Mouse (Mus musculus): ENCODE measurements around the gene E2f2. TPM values are rescaled to one million over a fixed set of nuclear protein-coding genes. Genes with fewer than 3 reads are reported as not detected.
A peak's percentile ranks its signal among the peaks of the same experiment; 100 is the strongest.

Gene E2f2
- total and polyA plus RNA-seq, 3 experiments = 14.1 to 70.3 (median 45.9) TPM

GRCm38 (mm10) chr4:136198846-136199245, 26.7 kb downstream of the E2f2 start:
- no peak for TF ChIP-seq GATA2 (IDR thresholded peaks at IDR 0.05; ENCODE audit: borderline replicate concordance, low read depth, low read length)
- TF ChIP-seq CTCF (IDR thresholded peaks at IDR 0.05; ENCODE audit: low read depth, low read length) = no peak
- ATAC-seq (ENCODE audit: extremely low read depth, insufficient number of reproducible peaks, low FRiP score, poor library complexity, severe bottlenecking) (no peak), DNase-seq (ENCODE audit: low spot score) (no peak)
- peaks cover 5% of the 10 kb centered on the region for H3K4me1 ChIP-seq (ENCODE audit: insufficient read depth, low read depth, low read length)
- peaks cover 26% of the 10 kb centered on the region for H3K36me3 ChIP-seq (replicated peaks)
- no peaks in the 10 kb centered on the region for H3K9me3 ChIP-seq (replicated peaks)
- no peak overlapping the region for H3K4me3 ChIP-seq (ENCODE audit: low read depth, low read length)
- peaks cover 9% of the 10 kb centered on the region for H3K27me3 ChIP-seq (ENCODE audit: insufficient read depth, low read length)

GRCm38 (mm10) chr4:136199562-136200292, 27.5 kb downstream of the E2f2 start:
- ATAC-seq (ENCODE audit: extremely low read depth, insufficient number of reproducible peaks, low FRiP score, poor library complexity, severe bottlenecking) (no peak), DNase-seq (ENCODE audit: low spot score) (peak; percentile 56)
- Histone ChIP-seq H3K9me3 (replicated peaks) (no peaks in the 10 kb centered on the region), H3K4me1 (ENCODE audit: insufficient read depth, low read depth, low read length) (peaks cover 9% of the 10 kb centered on the region), H3K36me3 (replicated peaks) (peaks cover 17% of the 10 kb centered on the region), H3K4me3 (ENCODE audit: low read depth, low read length) (no peak overlapping the region), H3K27me3 (ENCODE audit: insufficient read depth, low read length) (peaks cover 13% of the 10 kb centered on the region)
- TF ChIP-seq POLR2AphosphoS5 (IDR thresholded peaks at IDR 0.05; ENCODE audit: insufficient replicate concordance, low read depth, low read length) (no peak), TAL1 (conservative IDR thresholded peaks at IDR 0.05; ENCODE audit: low read depth, low read length) (no peak), GATA1 (IDR thresholded peaks at IDR 0.05; ENCODE audit: borderline replicate concordance, low read length) (no peak), GATA2 (IDR thresholded peaks at IDR 0.05; ENCODE audit: borderline replicate concordance, low read depth, low read length) (no peak), CTCF (IDR thresholded peaks at IDR 0.05; ENCODE audit: low read depth, low read length) (peak; percentile 84; the same call in 1 of the 2 replicates)

GRCm38 (mm10) chr4:136202509-136202908, 30.3 kb downstream of the E2f2 start:
- H3K36me3 ChIP-seq (replicated peaks) = no peaks in the 10 kb centered on the region
- H3K4me3 ChIP-seq (ENCODE audit: low read depth, low read length) = no peak overlapping the region
- ATAC-seq (ENCODE audit: extremely low read depth, insufficient number of reproducible peaks, low FRiP score, poor library complexity, severe bottlenecking) = no peak
- H3K4me1 ChIP-seq (ENCODE audit: insufficient read depth, low read depth, low read length) = peaks cover 31% of the 10 kb centered on the region
- peaks cover 26% of the 10 kb centered on the region for H3K27me3 ChIP-seq (ENCODE audit: insufficient read depth, low read length)
- peak; percentile 30 for DNase-seq (ENCODE audit: low spot score)
- TF ChIP-seq CTCF (IDR thresholded peaks at IDR 0.05; ENCODE audit: low read depth, low read length) = peak; percentile 79
- no peak for TF ChIP-seq GATA1 (IDR thresholded peaks at IDR 0.05; ENCODE audit: borderline replicate concordance, low read length)
- no peaks in the 10 kb centered on the region for H3K9me3 ChIP-seq (replicated peaks)

- no peak for TF ChIP-seq CTCF (IDR thresholded peaks at IDR 0.05; ENCODE audit: low read depth, low read length)
- TF ChIP-seq GATA1 (IDR thresholded peaks at IDR 0.05; ENCODE audit: borderline replicate concordance, low read length) = no peak
- no peak for TF ChIP-seq POLR2AphosphoS5 (IDR thresholded peaks at IDR 0.05; ENCODE audit: insufficient replicate concordance, low read depth, low read length)
- TF ChIP-seq TAL1 (conservative IDR thresholded peaks at IDR 0.05; ENCODE audit: low read depth, low read length) = no peak
- no peak for TF ChIP-seq GATA2 (IDR thresholded peaks at IDR 0.05; ENCODE audit: borderline replicate concordance, low read depth, low read length)
- no peaks in the 10 kb centered on the region for H3K36me3 ChIP-seq (replicated peaks)
- H3K9me3 ChIP-seq (replicated peaks) = no peaks in the 10 kb centered on the region
- ATAC-seq (ENCODE audit: extremely low read depth, insufficient number of reproducible peaks, low FRiP score, poor library complexity, severe bottlenecking) (no peak), DNase-seq (ENCODE audit: low spot score) (no peak)
- no peak overlapping the region for H3K4me3 ChIP-seq (ENCODE audit: low read depth, low read length)
- peaks cover 36% of the 10 kb centered on the region for H3K4me1 ChIP-seq (ENCODE audit: insufficient read depth, low read depth, low read length)
- H3K27me3 ChIP-seq (ENCODE audit: insufficient read depth, low read length) = peaks cover 46% of the 10 kb centered on the region
Measured at GRCm38 (mm10) chr4:136204775-136205174, 32.6 kb downstream of the E2f2 start.

- ATAC-seq (ENCODE audit: extremely low read depth, insufficient number of reproducible peaks, low FRiP score, poor library complexity, severe bottlenecking) = peak; percentile 87
- TF ChIP-seq GATA1 (IDR thresholded peaks at IDR 0.05; ENCODE audit: borderline replicate concordance, low read length) (no peak), TAL1 (conservative IDR thresholded peaks at IDR 0.05; ENCODE audit: low read depth, low read length) (no peak), GATA2 (IDR thresholded peaks at IDR 0.05; ENCODE audit: borderline replicate concordance, low read depth, low read length) (no peak), CTCF (IDR thresholded peaks at IDR 0.05; ENCODE audit: low read depth, low read length) (no peak), POLR2AphosphoS5 (IDR thresholded peaks at IDR 0.05; ENCODE audit: insufficient replicate concordance, low read depth, low read length) (no peak)
- peak; percentile 86 for DNase-seq (ENCODE audit: low spot score)
- no peaks in the 10 kb centered on the region for H3K36me3 ChIP-seq (replicated peaks)
- peak within 1 kb of the TSS; percentile 73 for H3K4me3 ChIP-seq (ENCODE audit: low read depth, low read length)
- H3K9me3 ChIP-seq (replicated peaks) = no peaks in the 10 kb centered on the region
- H3K27me3 ChIP-seq (ENCODE audit: insufficient read depth, low read length) = peaks cover 54% of the 10 kb centered on the region
- H3K4me1 ChIP-seq (ENCODE audit: insufficient read depth, low read depth, low read length) = peaks cover 33% of the 10 kb centered on the region
Measured at GRCm38 (mm10) chr4:136206033-136206893, 34.1 kb downstream of the E2f2 start, which contains the start of gene Asap3. Asap3 (plus strand) TSS chr4:136206365.

GRCm38 (mm10) chr4:136206943-136207342, 34.7 kb downstream of the E2f2 start:
- no peak for DNase-seq (ENCODE audit: low spot score)
- Histone ChIP-seq H3K27me3 (ENCODE audit: insufficient read depth, low read length) (peaks cover 57% of the 10 kb centered on the region), H3K36me3 (replicated peaks) (no peaks in the 10 kb centered on the region), H3K4me1 (ENCODE audit: insufficient read depth, low read depth, low read length) (peaks cover 33% of the 10 kb centered on the region), H3K9me3 (replicated peaks) (no peaks in the 10 kb centered on the region), H3K4me3 (ENCODE audit: low read depth, low read length) (peak overlapping the region; percentile 73; the same call in 1 of the 2 replicates)
- ATAC-seq (ENCODE audit: extremely low read depth, insufficient number of reproducible peaks, low FRiP score, poor library complexity, severe bottlenecking) = no peak
- TF ChIP-seq GATA1 (IDR thresholded peaks at IDR 0.05; ENCODE audit: borderline replicate concordance, low read length) = no peak
- TF ChIP-seq CTCF (IDR thresholded peaks at IDR 0.05; ENCODE audit: low read depth, low read length) = no peak
- no peak for TF ChIP-seq TAL1 (conservative IDR thresholded peaks at IDR 0.05; ENCODE audit: low read depth, low read length)
- TF ChIP-seq GATA2 (IDR thresholded peaks at IDR 0.05; ENCODE audit: borderline replicate concordance, low read depth, low read length) = no peak
- no peak for TF ChIP-seq POLR2AphosphoS5 (IDR thresholded peaks at IDR 0.05; ENCODE audit: insufficient replicate concordance, low read depth, low read length)

Data from G1E (cell line).